Mouse (Mus musculus) thymus, adult 2 months (tissue): Measurements from ENCODE around the gene Angptl4. TPM values are rescaled to one million over a fixed set of nuclear protein-coding genes. Genes with fewer than 3 reads are reported as not detected.

ENCODE experiments used
- DNase-seq: peaks from one replicate; pipeline ENCODE4 v3.0.0; 2021
- H3K27ac ChIP-seq: fragments of 200-500 bp; 2 replicates; pipeline ENCODE4 v1.5.1; 2012; ENCODE audit warnings: low read length, control low read depth; ENCODE audit not compliant: control insufficient read depth, insufficient read depth
- H3K27me3 ChIP-seq: fragments of 200-500 bp; 2 replicates; pipeline ENCODE4 v1.6.1; 2012; ENCODE audit warnings: mild to moderate bottlenecking, low read length, moderate library complexity, mixed read lengths; ENCODE audit not compliant: control insufficient read depth, insufficient read depth
- H3K36me3 ChIP-seq: fragments of 200-500 bp; 2 replicates; pipeline ENCODE4 v1.6.1; 2012; ENCODE audit warnings: mild to moderate bottlenecking, low read length, moderate library complexity; ENCODE audit not compliant: control insufficient read depth, insufficient read depth
- H3K4me1 ChIP-seq: fragments of 200-500 bp; replicated peaks from 2 replicates; pipeline ENCODE4 v1.6.1; 2012; ENCODE audit warnings: low read length; ENCODE audit not compliant: control insufficient read depth, insufficient read depth
- H3K4me3 ChIP-seq: fragments of 200-500 bp; 2 replicates; pipeline ENCODE4 v1.5.1; 2012; ENCODE audit warnings: mild to moderate bottlenecking, low read length, control low read depth, moderate library complexity; ENCODE audit not compliant: control insufficient read depth, insufficient read depth
- CTCF ChIP-seq: fragments of 200-500 bp; IDR thresholded peaks from 2 replicates; pipeline ENCODE4 v1.5.1; 2012; ENCODE audit warnings: mild to moderate bottlenecking, control low read depth, low read length, moderate library complexity, borderline replicate concordance; ENCODE audit not compliant: control insufficient read depth, poor library complexity, insufficient read depth; ENCODE audit errors: extremely low read depth
- POLR2A ChIP-seq: fragments of 200-500 bp; IDR thresholded peaks from 2 replicates; pipeline ENCODE4 v1.6.1; 2012; ENCODE audit warnings: mild to moderate bottlenecking, low read length, control low read depth, moderate library complexity; ENCODE audit not compliant: control insufficient read depth, poor library complexity, insufficient read depth; ENCODE audit errors: extremely low read depth
- WGBS: fragments of 180-500 bp; shearing (Covaris S2); methylation state at CpG from one replicate; pipeline ENCODE4 v1.1.7; 2018; 5-methylcytosine and 5-hydroxymethylcytosine counted together
- polyA plus RNA-seq: library from polyadenylated mRNA; depleted of rRNA; stranded (reverse); fragments of >200 nt; gene quantifications from 2 replicates; pipeline ENCODE4 v1.2.3, GENCODE M21; 2012

Gene Angptl4
- polyA plus RNA-seq, 1 experiment = 23.0 TPM

DNA sequence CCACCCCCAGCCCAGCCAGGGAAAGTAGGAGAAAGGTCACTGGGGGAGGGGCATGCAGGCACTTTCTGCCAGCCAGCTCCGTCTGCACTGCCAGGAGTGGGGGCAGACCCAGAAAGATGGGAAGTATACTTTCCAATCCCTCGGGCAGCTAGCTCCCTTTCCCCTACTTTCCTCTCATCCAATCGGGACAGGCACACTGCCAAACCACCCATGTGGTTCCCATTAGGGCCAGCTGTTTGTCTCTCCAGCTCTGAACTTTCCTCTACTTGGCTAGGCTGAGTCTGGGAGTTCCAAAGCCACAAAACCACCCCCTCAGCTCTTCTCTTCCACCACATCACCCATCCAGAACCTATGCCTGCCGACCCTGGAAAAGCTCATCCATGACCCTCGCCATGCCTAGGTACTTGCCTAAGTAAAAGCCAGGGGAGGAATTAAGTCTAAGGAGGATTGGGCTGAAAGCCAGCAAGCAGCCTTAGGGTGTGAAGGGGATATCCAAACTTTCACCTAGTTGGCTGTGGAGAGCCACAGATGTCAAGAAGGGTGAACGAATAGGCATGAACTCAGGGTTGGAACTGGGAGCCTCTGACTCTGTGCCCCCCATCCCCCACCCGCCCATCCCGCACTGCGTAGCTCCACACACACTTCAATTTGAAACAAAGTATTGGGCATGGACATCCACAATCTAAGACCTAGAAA, 2.2 kb downstream of the Angptl4 start:
- WGBS = 56% methylated on average over 9 of the region's 9 CpGs
- Histone ChIP-seq H3K4me3 (no peak overlapping the region), H3K4me1 (peaks cover 24% of the 10 kb centered on the region), H3K27me3 (no peaks in the 10 kb centered on the region), H3K27ac (no peak overlapping the region), H3K36me3 (no peaks in the 10 kb centered on the region)
- no peak for DNase-seq
- no peak for TF ChIP-seq POLR2A
- TF ChIP-seq CTCF = no peak

DNA sequence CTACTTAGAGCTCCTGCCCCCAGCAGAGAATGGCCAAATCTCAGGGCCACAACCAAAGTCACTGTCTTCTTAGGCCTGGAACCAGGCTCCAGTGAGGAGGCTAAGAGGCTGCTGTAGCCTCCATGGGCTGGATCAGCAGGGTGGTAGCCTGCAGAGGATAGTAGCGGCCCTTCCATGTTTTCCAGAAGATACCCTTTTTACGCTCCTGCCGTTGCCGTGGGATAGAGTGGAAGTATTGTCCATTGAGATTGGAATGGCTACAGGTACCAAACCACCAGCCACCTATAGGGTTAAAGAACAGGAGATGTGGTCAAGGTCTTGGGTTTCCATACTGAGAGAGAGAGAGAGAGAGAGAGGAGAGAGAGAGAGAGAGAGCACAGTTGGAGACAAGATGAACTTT, 6.3 kb downstream of the Angptl4 start:
- H3K27ac ChIP-seq = no peak overlapping the region
- DNase-seq = no peak
- TF ChIP-seq POLR2A = no peak
- TF ChIP-seq CTCF = no peak
- H3K27me3 ChIP-seq = no peaks in the 10 kb centered on the region
- 97% methylated on average over 4 of the region's 4 CpGs for WGBS
- H3K4me1 ChIP-seq = peaks cover 8% of the 10 kb centered on the region
- no peaks in the 10 kb centered on the region for H3K36me3 ChIP-seq
- no peak overlapping the region for H3K4me3 ChIP-seq

DNA sequence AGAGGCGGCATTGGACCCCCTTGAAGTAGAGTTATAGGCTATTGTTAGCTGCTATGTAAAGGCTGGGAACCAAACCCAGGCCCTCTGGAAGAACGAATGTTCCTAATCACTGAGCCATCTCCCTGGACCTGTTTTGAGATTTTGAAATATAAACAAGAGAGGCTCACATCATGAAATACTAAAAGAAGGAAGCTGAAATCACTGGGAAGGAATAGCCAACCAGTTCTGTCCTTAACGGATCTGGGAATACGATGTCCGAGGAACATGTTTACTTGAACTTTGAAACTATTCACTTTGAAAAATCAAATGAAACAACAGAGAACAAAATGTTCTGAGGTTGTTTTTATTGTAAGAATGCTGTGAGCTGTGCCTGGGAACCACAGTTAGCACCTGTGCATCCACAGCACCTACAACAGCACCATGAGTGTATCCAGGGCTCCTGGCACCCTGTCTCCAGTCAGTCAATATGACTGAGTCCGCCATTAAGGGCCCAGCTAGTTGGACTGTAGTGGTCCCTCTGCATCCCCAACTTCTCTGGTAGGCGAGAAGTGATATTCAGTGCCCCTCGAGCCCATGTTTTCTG, 7.0 kb downstream of the Angptl4 start:
- Histone ChIP-seq H3K4me1 (peaks cover 7% of the 10 kb centered on the region; the same call in 1 of the 2 replicates), H3K4me3 (no peak overlapping the region), H3K36me3 (no peaks in the 10 kb centered on the region), H3K27ac (no peak overlapping the region), H3K27me3 (no peaks in the 10 kb centered on the region)
- no peak for DNase-seq
- TF ChIP-seq POLR2A (no peak), CTCF (no peak)
- WGBS = 95% methylated on average over 8 of the region's 8 CpGs

DNA sequence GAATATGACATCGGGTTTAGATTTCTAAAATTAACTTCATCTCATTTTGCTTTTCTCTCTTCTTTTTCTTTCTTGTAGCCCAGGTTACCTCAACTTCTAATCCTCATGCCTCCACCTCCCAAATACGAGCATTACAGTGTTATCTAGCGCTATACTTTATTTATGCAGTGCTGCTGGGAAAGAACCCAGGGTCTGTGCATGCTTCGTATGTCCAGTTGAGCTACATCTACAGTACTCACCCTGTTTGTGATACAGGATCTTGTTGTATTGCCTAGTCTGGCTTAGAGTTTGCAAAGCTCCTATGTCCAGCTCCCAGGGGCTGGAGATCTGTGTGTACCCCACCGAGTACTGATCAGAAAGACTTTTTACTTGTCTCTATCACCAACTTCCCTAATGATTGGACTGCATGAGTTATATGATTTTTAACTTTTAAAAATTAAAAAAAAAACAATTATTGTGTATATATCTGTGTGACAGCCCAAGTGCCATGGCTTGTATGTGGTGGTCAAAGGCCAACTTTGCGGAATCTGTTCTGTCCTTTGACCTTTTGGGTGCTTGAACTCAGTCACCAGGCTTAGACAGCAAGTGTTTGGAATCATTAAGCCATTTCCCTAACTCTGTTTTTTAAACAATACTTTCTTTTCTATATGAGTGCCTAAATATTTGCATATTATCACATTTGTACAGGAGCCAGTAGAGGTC, 7.6 kb downstream of the Angptl4 start:
- Histone ChIP-seq H3K36me3 (no peaks in the 10 kb centered on the region), H3K27me3 (no peaks in the 10 kb centered on the region), H3K27ac (no peak overlapping the region), H3K4me1 (peaks cover 2% of the 10 kb centered on the region; the same call in 1 of the 2 replicates), H3K4me3 (no peak overlapping the region)
- DNase-seq = no peak
- 95% methylated on average over 6 of the region's 6 CpGs for WGBS
- TF ChIP-seq CTCF (no peak), POLR2A (no peak)

DNA sequence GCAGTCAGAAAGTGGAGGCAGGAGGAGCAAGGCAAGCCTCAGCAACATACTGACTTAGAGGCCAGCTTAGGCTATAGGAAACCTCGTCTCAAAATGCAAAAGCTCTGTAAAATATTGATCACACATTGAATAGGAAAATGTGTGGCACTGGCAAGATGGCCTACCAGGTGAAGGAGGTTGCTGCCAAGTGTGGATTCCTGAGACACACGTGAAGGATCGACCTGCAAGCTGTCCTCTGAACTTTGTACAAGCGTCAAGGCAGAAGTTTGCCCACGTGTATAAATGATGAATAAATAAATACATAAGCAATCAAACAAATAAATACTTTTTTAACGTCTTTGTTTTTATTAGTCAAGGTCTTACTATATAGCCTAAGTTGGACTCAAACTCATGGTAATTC, 8.2 kb downstream of the Angptl4 start:
- H3K4me1 ChIP-seq = no peaks in the 10 kb centered on the region
- H3K27me3 ChIP-seq = no peaks in the 10 kb centered on the region
- H3K4me3 ChIP-seq = no peak overlapping the region
- no peak for DNase-seq
- WGBS = 95% methylated on average over 6 of the region's 6 CpGs
- H3K36me3 ChIP-seq = no peaks in the 10 kb centered on the region
- no peak for TF ChIP-seq CTCF
- TF ChIP-seq POLR2A = no peak
- no peak overlapping the region for H3K27ac ChIP-seq

DNA sequence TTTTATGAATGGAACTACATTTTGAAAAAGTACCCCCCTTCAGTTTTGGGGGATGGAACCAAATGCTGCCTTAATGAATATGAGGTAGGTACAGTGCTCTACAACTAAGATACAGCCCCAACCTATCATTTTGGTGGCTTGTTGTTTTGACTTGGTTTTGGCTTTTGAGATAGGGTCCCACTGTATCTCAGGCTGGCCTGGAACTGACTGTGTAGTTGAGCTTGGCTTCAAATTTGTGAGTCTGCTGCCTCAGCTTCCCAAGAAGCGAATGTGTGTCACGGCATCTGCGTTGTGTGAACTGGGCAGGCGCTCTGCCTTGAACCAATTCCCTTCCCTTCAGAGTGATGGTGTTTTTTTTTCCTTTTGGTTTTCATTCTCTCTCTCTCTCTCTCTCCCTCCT, 10.0 kb downstream of the Angptl4 start:
- no peaks in the 10 kb centered on the region for H3K4me1 ChIP-seq

More for the DNA sequence above, 10.0 kb downstream of the Angptl4 start:
- Histone ChIP-seq H3K27ac (no peak overlapping the region), H3K27me3 (no peaks in the 10 kb centered on the region), H3K36me3 (no peaks in the 10 kb centered on the region), H3K4me3 (no peak overlapping the region)
- DNase-seq = no peak
- TF ChIP-seq POLR2A (no peak), CTCF (no peak)
- WGBS = 98% methylated on average over 4 of the region's 4 CpGs
